Mouse (Mus musculus) embryonic facial prominence, embryonic 15.5 days (tissue): Measurements from ENCODE around the gene Rnf215. TPM values are rescaled to one million over a fixed set of nuclear protein-coding genes. Genes with fewer than 3 reads are reported as not detected.
"Not testable (repeated sequence)": the region's sequence is repeated elsewhere in the genome, so short reads cannot be mapped to it uniquely, and the experiment has no call there.

Experiments used
- ATAC-seq: fragments of 200-750 bp; cut with Nextera tagmentation; 2 replicates; pipeline ENCODE4 v1.8.0; 2017; ENCODE audit warnings: low read depth, moderate TSS enrichment; ENCODE audit not compliant: insufficient number of reproducible peaks, low FRiP score, low TSS enrichment
- H3K27ac ChIP-seq: fragments of 300-500 bp; sonication (generic); replicated peaks from 2 replicates; pipeline ENCODE4 v1.5.1; 2015; ENCODE audit warnings: mild to moderate bottlenecking, inconsistent platforms
- H3K27me3 ChIP-seq: fragments of 300-500 bp; sonication (generic); 2 replicates; pipeline ENCODE4 v1.6.1; 2015; ENCODE audit warnings: inconsistent platforms
- H3K36me3 ChIP-seq: fragments of 300-500 bp; sonication (generic); 2 replicates; pipeline ENCODE4 v1.6.1; 2015; ENCODE audit warnings: mild to moderate bottlenecking, inconsistent platforms
- H3K4me1 ChIP-seq: fragments of 300-500 bp; sonication (generic); 2 replicates; pipeline ENCODE4 v1.6.1; 2015; ENCODE audit warnings: inconsistent platforms
- H3K4me2 ChIP-seq: fragments of 300-500 bp; sonication (generic); replicated peaks from 2 replicates; pipeline ENCODE4 v1.6.1; 2015; ENCODE audit warnings: mild to moderate bottlenecking, inconsistent platforms
- H3K4me3 ChIP-seq: fragments of 300-500 bp; sonication (generic); replicated peaks from 2 replicates; pipeline ENCODE4 v1.5.1; 2015; ENCODE audit warnings: mild to moderate bottlenecking, inconsistent platforms
- H3K9ac ChIP-seq: fragments of 300-500 bp; sonication (generic); 2 replicates; pipeline ENCODE4 v1.6.1; 2015; ENCODE audit warnings: inconsistent platforms
- H3K9me3 ChIP-seq: fragments of 300-500 bp; sonication (generic); replicated peaks from 2 replicates; pipeline ENCODE4 v1.6.1; 2016; ENCODE audit warnings: inconsistent platforms
- WGBS: fragments of 180-500 bp; shearing (Covaris S2); methylation state at CpG from one replicate; pipeline ENCODE4 v1.1.7; 2015; 5-methylcytosine and 5-hydroxymethylcytosine counted together
- polyA plus RNA-seq: library from polyadenylated mRNA; unstranded; fragments of >200 nt; fragmentation: Nextera tagmentation; extraction: Ambion mirVana; gene quantifications from 2 replicates; pipeline ENCODE4 v1.2.1, GENCODE M21; 2015

Gene Rnf215
- polyA plus RNA-seq, 1 experiment from 2014 or later: 39.7 TPM

GRCm38 (mm10) chr11:4114541-4114940 is 20.5 kb upstream of the Rnf215 start:
- not testable (repeated sequence) for H3K4me2 ChIP-seq, H3K9me3 ChIP-seq, H3K27ac ChIP-seq, H3K27me3 ChIP-seq, H3K36me3 ChIP-seq, ATAC-seq, H3K9ac ChIP-seq, H3K4me3 ChIP-seq
- peaks cover 31% of the 10 kb centered on the region for H3K4me1 ChIP-seq
- 77% methylated on average over 6 of the region's 6 CpGs for WGBS

DNA sequence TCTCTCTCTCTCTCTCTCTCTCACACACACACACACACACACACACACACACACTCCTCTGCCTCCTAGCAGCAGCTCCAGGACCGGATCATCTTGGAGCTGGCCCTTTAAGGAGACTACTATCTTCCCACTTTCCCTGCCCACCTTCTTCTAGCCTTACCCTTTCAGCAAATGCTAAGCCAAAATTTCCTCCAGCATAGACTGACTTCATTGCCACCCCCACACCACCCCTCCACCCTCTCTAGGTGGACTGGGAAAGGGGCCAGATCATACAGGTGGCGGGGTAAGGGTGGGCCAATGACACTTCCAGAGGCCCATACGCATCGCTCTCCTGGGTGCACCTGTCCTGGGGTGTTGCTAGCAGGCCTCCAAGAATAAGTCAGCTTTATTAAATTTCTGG is 19.6 kb upstream of the Rnf215 start:
- no peak overlapping the region for H3K9ac ChIP-seq
- 0 out of 2 replicates have a peak, but pooled peaks cover 7% of the 10 kb centered on the region for H3K36me3 ChIP-seq
- H3K4me3 ChIP-seq: no peak overlapping the region
- H3K4me2 ChIP-seq: no peak overlapping the region
- no peaks in the 10 kb centered on the region for H3K9me3 ChIP-seq
- WGBS: 87% methylated on average over 4 of the region's 4 CpGs
- ATAC-seq: no peak
- H3K27me3 ChIP-seq: peaks cover 14% of the 10 kb centered on the region; the same call in 1 of the 2 replicates
- peaks cover 31% of the 10 kb centered on the region for H3K4me1 ChIP-seq
- no peak overlapping the region for H3K27ac ChIP-seq

- 44% methylated on average over 11 of the region's 11 CpGs for WGBS
- Histone ChIP-seq H3K9ac (no peak overlapping the region), H3K9me3 (no peaks in the 10 kb centered on the region), H3K36me3 (no peaks in the 10 kb centered on the region), H3K27me3 (peaks cover 14% of the 10 kb centered on the region; the same call in 1 of the 2 replicates), H3K4me2 (no peak overlapping the region), H3K4me3 (no peak overlapping the region), H3K4me1 (peaks cover 31% of the 10 kb centered on the region), H3K27ac (no peak overlapping the region)
- ATAC-seq: no peak
Observed at GRCm38 (mm10) chr11:4116458-4117141, 18.4 kb upstream of the Rnf215 start.

- H3K36me3 ChIP-seq: no peaks in the 10 kb centered on the region
- H3K4me1 ChIP-seq: peaks cover 31% of the 10 kb centered on the region
- no peak for ATAC-seq
- peaks cover 17% of the 10 kb centered on the region; the same call in 1 of the 2 replicates for H3K27me3 ChIP-seq
- peak overlapping the region; percentile 49; the same call in 1 of the 2 replicates for H3K9ac ChIP-seq
- H3K9me3 ChIP-seq: no peaks in the 10 kb centered on the region
- peak overlapping the region; percentile 56 for H3K4me3 ChIP-seq
- H3K27ac ChIP-seq: no peak overlapping the region
- WGBS: 28% methylated on average over 3 of the region's 3 CpGs
- peak overlapping the region; percentile 95 for H3K4me2 ChIP-seq
Observed at GRCm38 (mm10) chr11:4117372-4118071, 17.5 kb upstream of the Rnf215 start.

- 2% methylated on average over 41 of the region's 41 CpGs for WGBS
- peak overlapping the region; percentile 95 for H3K4me2 ChIP-seq
- peak overlapping the region; percentile 45; the same call in 1 of the 2 replicates for H3K27ac ChIP-seq
- H3K27me3 ChIP-seq: peaks cover 17% of the 10 kb centered on the region; the same call in 1 of the 2 replicates
- no peaks in the 10 kb centered on the region for H3K9me3 ChIP-seq
- H3K36me3 ChIP-seq: no peaks in the 10 kb centered on the region
- peak overlapping the region; percentile 49 for H3K9ac ChIP-seq
- peaks cover 30% of the 10 kb centered on the region for H3K4me1 ChIP-seq
- peak; percentile 43; the same call in 1 of the 2 replicates for ATAC-seq
- H3K4me3 ChIP-seq: peak overlapping the region; percentile 56
Observed at GRCm38 (mm10) chr11:4118081-4118921, 16.7 kb upstream of the Rnf215 start.

- H3K4me1 ChIP-seq: peaks cover 26% of the 10 kb centered on the region
- H3K4me3 ChIP-seq: no peak overlapping the region
- H3K9me3 ChIP-seq: no peaks in the 10 kb centered on the region
- no peak overlapping the region for H3K9ac ChIP-seq
- no peak overlapping the region for H3K4me2 ChIP-seq
- H3K36me3 ChIP-seq: no peaks in the 10 kb centered on the region
- no peak for ATAC-seq
- 83% methylated on average over 5 of the region's 5 CpGs for WGBS
- H3K27ac ChIP-seq: no peak overlapping the region
- peaks cover 17% of the 10 kb centered on the region; the same call in 1 of the 2 replicates for H3K27me3 ChIP-seq
Observed at GRCm38 (mm10) chr11:4119635-4120034, 15.4 kb upstream of the Rnf215 start.

- Histone ChIP-seq H3K4me1 (peaks cover 21% of the 10 kb centered on the region), H3K4me2 (no peak overlapping the region), H3K9me3 (no peaks in the 10 kb centered on the region; the same call in 1 of the 2 replicates), H3K27ac (no peak overlapping the region), H3K27me3 (peaks cover 17% of the 10 kb centered on the region; the same call in 1 of the 2 replicates), H3K36me3 (no peaks in the 10 kb centered on the region), H3K4me3 (no peak overlapping the region), H3K9ac (no peak overlapping the region)
- WGBS: 75% methylated on average over 3 of the region's 3 CpGs
- no peak for ATAC-seq
Observed at GRCm38 (mm10) chr11:4121691-4122090, 13.3 kb upstream of the Rnf215 start.

GRCm38 (mm10) chr11:4122226-4122625 is 12.8 kb upstream of the Rnf215 start:
- Histone ChIP-seq H3K4me3 (no peak overlapping the region), H3K27me3 (peaks cover 17% of the 10 kb centered on the region; the same call in 1 of the 2 replicates), H3K9ac (no peak overlapping the region), H3K36me3 (no peaks in the 10 kb centered on the region), H3K4me2 (no peak overlapping the region), H3K4me1 (peaks cover 17% of the 10 kb centered on the region), H3K9me3 (no peaks in the 10 kb centered on the region; the same call in 1 of the 2 replicates), H3K27ac (no peak overlapping the region)
- WGBS: 81% methylated on average over 5 of the region's 5 CpGs
- no peak for ATAC-seq

GRCm38 (mm10) chr11:4122742-4123579 is 12.0 kb upstream of the Rnf215 start, which contains the start of gene Sec14l2:
Sec14l2 (minus strand) TSS chr11:4123415.
- Histone ChIP-seq H3K4me1 (peaks cover 11% of the 10 kb centered on the region), H3K36me3 (no peaks in the 10 kb centered on the region), H3K27me3 (peaks cover 17% of the 10 kb centered on the region; the same call in 1 of the 2 replicates), H3K9me3 (no peaks in the 10 kb centered on the region; the same call in 1 of the 2 replicates), H3K4me2 (no peak within 1 kb of the TSS), H3K9ac (no peak within 1 kb of the TSS), H3K4me3 (no peak within 1 kb of the TSS), H3K27ac (no peak within 1 kb of the TSS)
- 65% methylated on average over 10 of the region's 10 CpGs for whole genome bisulfite sequencing
- no peak for ATAC-seq

GRCm38 (mm10) chr11:4123922-4124321 is 11.1 kb upstream of the Rnf215 start:
- no peak overlapping the region for H3K4me3 ChIP-seq
- peaks cover 14% of the 10 kb centered on the region; the same call in 1 of the 2 replicates for H3K27me3 ChIP-seq
- H3K9ac ChIP-seq: no peak overlapping the region
- H3K27ac ChIP-seq: no peak overlapping the region
- H3K4me1 ChIP-seq: peaks cover 1% of the 10 kb centered on the region
- 57% methylated on average over 5 of the region's 5 CpGs for WGBS
- no peak for ATAC-seq
- H3K9me3 ChIP-seq: no peaks in the 10 kb centered on the region; the same call in 1 of the 2 replicates
- H3K36me3 ChIP-seq: no peaks in the 10 kb centered on the region
- no peak overlapping the region for H3K4me2 ChIP-seq
